Comparison of ENCODE assay signal across 18 mouse cellular contexts in genomic region chr9:98773651-98774185, GRCm38 (mm10).
DNase-seq lines count a peak whose midpoint lies in the region; ATAC-seq lines count a peak whose summit lies in the region.
"Had no signal": no experiment of that assay in that cellular context is flagged by ENCODE, and none has a peak within 500 bp of the region (broad histone marks: within the 10 kb centered on the region; RNA-seq: fewer than 3 reads in every experiment).

No protein-coding gene starts in this region.

- intact Hi-C loops in heart, postnatal 10 days (cut with DNase I), result no loop called here

- ATAC-seq in frontal cortex, adult (ENCODE audit: low TSS enrichment), result peak; percentile 80
- ATAC-seq: CD4-positive, CD25-positive, alpha-beta regulatory T cell, adult 4 months; intestine, embryonic 15.5 days; liver, postnatal 0 days; midbrain, embryonic 13.5 days; Patski had no signal

- DNase-seq in frontal cortex, postnatal 10 days (ENCODE audit: low spot score in 2 of 2), result no peak
- peak; percentile 2 for DNase-seq in heart, postnatal 10 days
- no peak for DNase-seq in heart, postnatal 4 days
- peak; percentile 5 to 34 for DNase-seq in frontal cortex, postnatal 36 days (ENCODE audit: low spot score in 2 of 2)
- peak; percentile 2 for DNase-seq in skeletal muscle tissue, adult 2 months (ENCODE audit: low read depth, low spot score)
- DNase-seq in cerebellum, postnatal 36 days, result no peak
- DNase-seq: adrenal gland, postnatal 10 days; cerebellum, adult 11 months; cerebellum, postnatal 14 days; kidney, adult 9 months; kidney, postnatal 36 days; liver, postnatal 0 days; lung, postnatal 14 days had no signal

Comparison
In these comparisons a context has a peak if more than half of its experiments do, and no peak if none do; other contexts are left out.
1. DNase-seq: peak in heart, postnatal 10 days (2 of 2), frontal cortex, postnatal 36 days (2 of 2) and skeletal muscle tissue, adult 2 months (single experiment); none in frontal cortex, postnatal 10 days (0 of 2), heart, postnatal 4 days (single experiment) and cerebellum, postnatal 36 days (0 of 2).